Mouse (Mus musculus): ENCODE results near the gene Arhgap9. TPM values are rescaled to one million over a fixed set of nuclear protein-coding genes. Genes with fewer than 3 reads are reported as not detected.

Gene Arhgap9
- total and polyA plus RNA-seq, 2 experiments from 2014 or later = 0.52 to 0.81 TPM

- 71% methylated on average over 2 of the region's 2 CpGs for WGBS
- no peak overlapping the region for H3K4me2 ChIP-seq (ENCODE audit: low read depth)
- DNase-seq (no peak), ATAC-seq (no peak)
- no peaks in the 10 kb centered on the region; the same call in 1 of the 2 replicates for H3K4me1 ChIP-seq (ENCODE audit: insufficient read depth)
- H3K27ac ChIP-seq (ENCODE audit: low read depth, low read length) = no peak overlapping the region
- no peak overlapping the region for H3K4me3 ChIP-seq (ENCODE audit: low read depth, low read length)
- no peak for TF ChIP-seq CTCF (IDR thresholded peaks at IDR 0.05; ENCODE audit: low read depth)
- H3K27me3 ChIP-seq (ENCODE audit: insufficient read depth, low read length) = no peaks in the 10 kb centered on the region
- H3K9ac ChIP-seq = no peak overlapping the region
- H3K36me3 ChIP-seq (ENCODE audit: insufficient read depth) = no peaks in the 10 kb centered on the region
- H3K9me3 ChIP-seq (ENCODE audit: low read length) = no peaks in the 10 kb centered on the region
Observed at GRCm38 (mm10) chr10:127317277-127317676, 4.5 kb upstream of the Arhgap9 start.

GRCm38 (mm10) chr10:127318009-127318408 is 3.8 kb upstream of the Arhgap9 start:
- no peak for DNase-seq
- Histone ChIP-seq H3K9ac (no peak overlapping the region), H3K27me3 (ENCODE audit: insufficient read depth, low read length) (no peaks in the 10 kb centered on the region), H3K27ac (ENCODE audit: low read depth, low read length) (no peak overlapping the region), H3K36me3 (ENCODE audit: insufficient read depth) (no peaks in the 10 kb centered on the region), H3K4me2 (ENCODE audit: low read depth) (no peak overlapping the region), H3K4me3 (ENCODE audit: low read depth, low read length) (no peak overlapping the region), H3K9me3 (ENCODE audit: low read length) (no peaks in the 10 kb centered on the region), H3K4me1 (ENCODE audit: insufficient read depth) (no peaks in the 10 kb centered on the region)
- no peak for TF ChIP-seq CTCF (IDR thresholded peaks at IDR 0.05; ENCODE audit: low read depth)
- WGBS = 44% methylated on average over 4 of the region's 4 CpGs
- no peak for ATAC-seq

GRCm38 (mm10) chr10:127319969-127320368 is 1.8 kb upstream of the Arhgap9 start:
- WGBS = 79% methylated on average over 7 of the region's 7 CpGs
- no peak for DNase-seq
- Histone ChIP-seq H3K36me3 (ENCODE audit: insufficient read depth) (no peaks in the 10 kb centered on the region), H3K9ac (no peak overlapping the region), H3K4me2 (ENCODE audit: low read depth) (no peak overlapping the region), H3K27me3 (ENCODE audit: insufficient read depth, low read length) (peaks cover 8% of the 10 kb centered on the region; the same call in 1 of the 2 replicates), H3K4me3 (ENCODE audit: low read depth, low read length) (no peak overlapping the region), H3K4me1 (ENCODE audit: insufficient read depth) (no peaks in the 10 kb centered on the region), H3K9me3 (ENCODE audit: low read length) (no peaks in the 10 kb centered on the region), H3K27ac (ENCODE audit: low read depth, low read length) (no peak overlapping the region)
- ATAC-seq = no peak
- TF ChIP-seq CTCF (IDR thresholded peaks at IDR 0.05; ENCODE audit: low read depth) = no peak

- H3K36me3 ChIP-seq (ENCODE audit: insufficient read depth) = no peaks in the 10 kb centered on the region
- TF ChIP-seq CTCF (IDR thresholded peaks at IDR 0.05; ENCODE audit: low read depth) = no peak
- ATAC-seq (no peak), DNase-seq (no peak)
- H3K27me3 ChIP-seq (ENCODE audit: insufficient read depth, low read length) = peaks cover 21% of the 10 kb centered on the region
- H3K4me1 ChIP-seq (ENCODE audit: insufficient read depth) = no peaks in the 10 kb centered on the region; the same call in 1 of the 2 replicates
- H3K4me2 ChIP-seq (ENCODE audit: low read depth) = no peak overlapping the region
- no peaks in the 10 kb centered on the region for H3K9me3 ChIP-seq (ENCODE audit: low read length)
- H3K4me3 ChIP-seq (ENCODE audit: low read depth, low read length) = no peak overlapping the region
- 70% methylated on average over 13 of the region's 13 CpGs for WGBS
- no peak overlapping the region for H3K27ac ChIP-seq (ENCODE audit: low read depth, low read length)
- H3K9ac ChIP-seq = no peak overlapping the region
Observed at GRCm38 (mm10) chr10:127322178-127322577, 414 bp downstream of the Arhgap9 start.

- H3K9me3 ChIP-seq (ENCODE audit: low read length) = no peaks in the 10 kb centered on the region
- no peak overlapping the region for H3K4me3 ChIP-seq (ENCODE audit: low read depth, low read length)
- no peak overlapping the region for H3K9ac ChIP-seq
- 85% methylated on average over 4 of the region's 4 CpGs for WGBS
- no peak overlapping the region for H3K27ac ChIP-seq (ENCODE audit: low read depth, low read length)
- H3K4me1 ChIP-seq (ENCODE audit: insufficient read depth) = no peaks in the 10 kb centered on the region; the same call in 1 of the 2 replicates
- H3K4me2 ChIP-seq (ENCODE audit: low read depth) = no peak overlapping the region
- ATAC-seq (no peak), DNase-seq (no peak)
- no peaks in the 10 kb centered on the region for H3K36me3 ChIP-seq (ENCODE audit: insufficient read depth)
- TF ChIP-seq CTCF (IDR thresholded peaks at IDR 0.05; ENCODE audit: low read depth) = no peak
- peaks cover 26% of the 10 kb centered on the region for H3K27me3 ChIP-seq (ENCODE audit: insufficient read depth, low read length)
Observed at GRCm38 (mm10) chr10:127322669-127323068, 905 bp downstream of the Arhgap9 start.

GRCm38 (mm10) chr10:127323131-127323855 is 1.5 kb downstream of the Arhgap9 start:
- DNase-seq (no peak), ATAC-seq (no peak)
- no peak overlapping the region for H3K4me2 ChIP-seq (ENCODE audit: low read depth)
- no peaks in the 10 kb centered on the region; the same call in 1 of the 2 replicates for H3K4me1 ChIP-seq (ENCODE audit: insufficient read depth)
- no peak overlapping the region for H3K27ac ChIP-seq (ENCODE audit: low read depth, low read length)
- no peak overlapping the region for H3K4me3 ChIP-seq (ENCODE audit: low read depth, low read length)
- H3K9ac ChIP-seq = no peak overlapping the region
- no peaks in the 10 kb centered on the region for H3K9me3 ChIP-seq (ENCODE audit: low read length)
- peaks cover 32% of the 10 kb centered on the region for H3K27me3 ChIP-seq (ENCODE audit: insufficient read depth, low read length)
- TF ChIP-seq CTCF (IDR thresholded peaks at IDR 0.05; ENCODE audit: low read depth) = no peak
- no peaks in the 10 kb centered on the region for H3K36me3 ChIP-seq (ENCODE audit: insufficient read depth)
- WGBS = 73% methylated on average over 17 of the region's 17 CpGs

GRCm38 (mm10) chr10:127324495-127324894 is 2.7 kb downstream of the Arhgap9 start:
- peak; percentile 50 for TF ChIP-seq CTCF (IDR thresholded peaks at IDR 0.05; ENCODE audit: low read depth)
- Histone ChIP-seq H3K27ac (ENCODE audit: low read depth, low read length) (no peak overlapping the region), H3K4me2 (ENCODE audit: low read depth) (no peak overlapping the region), H3K9me3 (ENCODE audit: low read length) (no peaks in the 10 kb centered on the region), H3K4me3 (ENCODE audit: low read depth, low read length) (no peak overlapping the region), H3K36me3 (ENCODE audit: insufficient read depth) (no peaks in the 10 kb centered on the region), H3K9ac (no peak overlapping the region), H3K27me3 (ENCODE audit: insufficient read depth, low read length) (peaks cover 36% of the 10 kb centered on the region), H3K4me1 (ENCODE audit: insufficient read depth) (no peaks in the 10 kb centered on the region; the same call in 1 of the 2 replicates)
- DNase-seq (no peak), ATAC-seq (no peak)
- 15% methylated on average over 7 of the region's 7 CpGs for WGBS

Measured in forebrain, postnatal 0 days (tissue).